Mouse (Mus musculus) hindbrain, embryonic 12.5 days (tissue): Measurements from ENCODE around the gene N4bp3. TPM values are rescaled to one million over a fixed set of nuclear protein-coding genes. Genes with fewer than 3 reads are reported as not detected.

ENCODE experiments used
- ATAC-seq: fragments of 200-750 bp; cut with Nextera tagmentation; 2 replicates; pipeline ENCODE4 v1.8.0; 2017; ENCODE audit warnings: moderate TSS enrichment; ENCODE audit not compliant: low FRiP score
- H3K27ac ChIP-seq: fragments of 300-500 bp; sonication (generic); 2 replicates; pipeline ENCODE4 v1.5.1; 2016; ENCODE audit warnings: mild to moderate bottlenecking
- H3K27me3 ChIP-seq: fragments of 300-500 bp; sonication (generic); 2 replicates; pipeline ENCODE4 v1.6.1; 2016; ENCODE audit warnings: mild to moderate bottlenecking
- H3K36me3 ChIP-seq: fragments of 300-500 bp; sonication (generic); 2 replicates; pipeline ENCODE4 v1.6.1; 2016; ENCODE audit warnings: mild to moderate bottlenecking
- H3K4me1 ChIP-seq: fragments of 300-500 bp; sonication (generic); 2 replicates; pipeline ENCODE4 v1.6.1; 2016
- H3K4me2 ChIP-seq: fragments of 300-500 bp; sonication (generic); replicated peaks from 2 replicates; pipeline ENCODE4 v1.6.1; 2016; ENCODE audit warnings: mild to moderate bottlenecking
- H3K4me3 ChIP-seq: fragments of 300-500 bp; sonication (generic); 2 replicates; pipeline ENCODE4 v1.5.1; 2016; ENCODE audit warnings: mild to moderate bottlenecking
- H3K9ac ChIP-seq: fragments of 300-500 bp; sonication (generic); 2 replicates; pipeline ENCODE4 v1.6.1; 2016; ENCODE audit warnings: mild to moderate bottlenecking, moderate library complexity
- H3K9me3 ChIP-seq: fragments of 300-500 bp; sonication (generic); replicated peaks from 2 replicates; pipeline ENCODE4 v1.6.1; 2016; ENCODE audit warnings: mild to moderate bottlenecking
- WGBS: fragments of 180-500 bp; shearing (Covaris S2); methylation state at CpG from one replicate; pipeline ENCODE4 v1.1.7; 2016; 5-methylcytosine and 5-hydroxymethylcytosine counted together
- polyA plus RNA-seq: library from polyadenylated mRNA; unstranded; fragments of >200 nt; fragmentation: Nextera tagmentation; extraction: Ambion mirVana; gene quantifications from 2 replicates; pipeline ENCODE4 v1.2.1, GENCODE M21; 2016

Gene N4bp3
- polyA plus RNA-seq, 1 experiment from 2014 or later: 12.4 TPM

DNA sequence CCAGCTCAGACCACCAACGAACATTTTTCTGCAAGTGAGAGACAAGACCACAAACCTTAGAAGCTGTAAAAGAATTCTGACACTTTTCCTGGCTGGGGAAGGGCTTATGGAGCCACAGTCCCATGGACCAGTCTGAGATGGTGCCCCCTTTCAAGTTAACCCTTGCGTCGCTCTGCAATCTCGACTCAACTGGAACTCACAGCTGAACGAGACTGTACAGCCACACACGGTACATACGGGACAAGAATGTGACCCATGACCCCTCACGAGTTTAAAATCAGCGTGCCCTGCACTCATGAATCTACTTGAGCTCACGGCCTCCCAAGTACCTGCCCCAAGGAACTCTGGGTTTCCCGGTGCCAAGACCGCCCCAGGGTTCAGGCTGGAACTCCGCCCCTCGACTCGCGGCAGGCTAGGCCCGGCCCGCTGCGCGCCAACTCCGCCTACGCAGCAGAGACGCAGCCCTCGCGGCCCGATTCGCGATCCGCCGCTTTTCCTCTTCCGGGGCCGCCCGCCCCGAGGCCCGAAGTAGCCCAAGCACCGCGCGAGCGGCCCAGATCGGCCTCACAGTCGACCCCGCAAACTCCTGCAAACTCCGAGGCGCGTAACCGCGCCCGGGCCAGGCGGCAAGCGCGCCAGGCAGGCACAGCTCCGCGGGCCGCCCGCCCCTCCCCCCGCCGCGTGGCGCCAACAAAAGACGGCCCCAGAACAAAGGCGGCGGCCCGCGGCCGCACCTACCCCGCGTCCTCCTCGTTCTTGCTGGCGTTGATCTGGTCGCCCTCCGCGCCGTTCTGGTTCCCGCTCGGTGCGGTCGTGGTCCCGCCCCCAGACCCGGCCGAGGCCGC, 44.8 kb downstream of the N4bp3 start:
- H3K27ac ChIP-seq: peak overlapping the region; percentile 96
- ATAC-seq: peak; percentile 55
- H3K4me3 ChIP-seq: peak overlapping the region; percentile 100
- peak overlapping the region; percentile 100 for H3K9ac ChIP-seq
- peak overlapping the region; percentile 89 for H3K4me2 ChIP-seq
- peaks cover 42% of the 10 kb centered on the region for H3K4me1 ChIP-seq
- peaks cover 41% of the 10 kb centered on the region for H3K36me3 ChIP-seq
- H3K9me3 ChIP-seq: no peaks in the 10 kb centered on the region
- no peaks in the 10 kb centered on the region for H3K27me3 ChIP-seq
- under 1% methylated on average over 75 of the region's 81 CpGs for WGBS

DNA sequence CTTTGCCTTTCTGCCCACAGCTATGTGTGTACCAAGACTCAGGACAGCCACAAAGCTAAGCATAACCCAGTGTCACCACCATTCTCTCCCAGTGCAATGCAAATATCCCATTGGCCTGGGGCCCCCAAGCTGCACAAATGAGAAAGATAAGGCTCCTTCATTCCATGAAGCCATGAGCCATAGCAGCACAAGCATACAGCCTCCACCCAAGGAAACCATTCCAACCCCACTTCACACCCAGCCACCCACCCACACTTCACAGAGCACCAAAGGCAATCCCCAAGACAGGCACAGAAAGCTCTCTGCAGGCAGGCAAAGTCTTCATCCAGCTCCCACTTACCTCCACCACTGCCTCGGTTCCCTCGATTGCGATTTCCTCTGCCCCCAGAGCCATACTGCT, 48.4 kb downstream of the N4bp3 start:
- no peak overlapping the region for H3K27ac ChIP-seq
- H3K27me3 ChIP-seq: no peaks in the 10 kb centered on the region
- no peak overlapping the region for H3K9ac ChIP-seq
- H3K9me3 ChIP-seq: no peaks in the 10 kb centered on the region
- ATAC-seq: no peak
- 96% methylated on average over 3 of the region's 3 CpGs for WGBS
- H3K4me3 ChIP-seq: no peak overlapping the region
- H3K4me2 ChIP-seq: no peak overlapping the region
- H3K4me1 ChIP-seq: peaks cover 38% of the 10 kb centered on the region
- peaks cover 76% of the 10 kb centered on the region for H3K36me3 ChIP-seq

DNA sequence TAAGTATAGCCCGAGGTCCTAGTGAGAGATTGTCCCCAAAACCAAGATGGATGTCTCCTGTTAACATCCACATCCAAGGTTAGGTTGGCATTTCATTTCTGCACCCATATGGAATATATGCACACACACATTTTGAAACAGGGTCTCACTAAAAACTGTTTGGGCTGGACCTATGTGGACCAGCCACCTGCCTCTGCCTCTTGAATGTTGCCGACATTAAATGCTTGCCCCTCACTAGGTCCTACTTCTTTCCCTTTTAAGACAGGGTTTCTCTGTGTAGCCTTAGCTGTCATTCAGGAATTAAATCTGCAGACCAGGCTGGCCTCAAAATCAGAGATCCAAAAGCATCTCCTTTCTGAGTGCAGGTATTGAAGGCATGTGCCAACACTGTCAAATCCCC, 53.1 kb downstream of the N4bp3 start:
- H3K4me2 ChIP-seq: no peak overlapping the region
- no peak overlapping the region for H3K9ac ChIP-seq
- peaks cover 98% of the 10 kb centered on the region for H3K36me3 ChIP-seq
- no peaks in the 10 kb centered on the region for H3K9me3 ChIP-seq
- 86% methylated on average over 2 of the region's 2 CpGs for WGBS
- H3K4me3 ChIP-seq: no peak overlapping the region
- no peak for ATAC-seq
- H3K27ac ChIP-seq: no peak overlapping the region
- peaks cover 11% of the 10 kb centered on the region for H3K4me1 ChIP-seq
- H3K27me3 ChIP-seq: no peaks in the 10 kb centered on the region

DNA sequence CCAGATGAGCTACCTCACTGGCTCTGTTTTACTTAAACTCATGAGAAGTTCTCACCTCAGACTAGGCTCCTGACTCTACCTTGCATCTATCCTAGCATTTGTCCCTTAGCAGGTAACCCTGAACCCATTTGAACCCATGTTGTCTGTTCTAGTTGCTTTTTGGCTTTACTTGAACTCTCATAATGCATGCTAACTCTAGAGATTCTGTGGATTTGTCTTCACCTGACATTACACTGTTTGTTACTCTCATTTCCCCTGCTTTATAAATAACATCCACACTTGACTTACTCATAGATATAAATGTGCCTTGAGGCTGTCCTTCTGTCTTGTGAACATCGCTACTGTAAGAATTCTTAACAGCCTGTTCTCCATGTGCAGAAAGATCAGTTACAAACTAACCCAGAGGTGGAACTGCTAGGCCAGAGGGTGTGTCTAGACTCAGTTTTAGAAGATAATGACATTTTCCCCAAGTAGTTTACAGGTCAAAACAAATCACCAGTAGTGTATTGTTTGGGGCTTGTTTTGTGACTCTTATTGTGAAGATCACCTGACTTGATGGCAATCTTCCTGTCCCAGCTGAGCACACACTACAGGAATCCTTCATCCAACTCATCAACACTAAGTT, 55.1 kb downstream of the N4bp3 start:
- WGBS: 88% methylated on average over 1 of the region's 1 CpGs
- no peaks in the 10 kb centered on the region for H3K27me3 ChIP-seq
- H3K9me3 ChIP-seq: no peaks in the 10 kb centered on the region
- H3K36me3 ChIP-seq: peaks cover 98% of the 10 kb centered on the region
- H3K4me3 ChIP-seq: no peak overlapping the region
- no peak overlapping the region for H3K27ac ChIP-seq
- no peak for ATAC-seq
- no peaks in the 10 kb centered on the region for H3K4me1 ChIP-seq
- no peak overlapping the region for H3K9ac ChIP-seq
- H3K4me2 ChIP-seq: no peak overlapping the region

DNA sequence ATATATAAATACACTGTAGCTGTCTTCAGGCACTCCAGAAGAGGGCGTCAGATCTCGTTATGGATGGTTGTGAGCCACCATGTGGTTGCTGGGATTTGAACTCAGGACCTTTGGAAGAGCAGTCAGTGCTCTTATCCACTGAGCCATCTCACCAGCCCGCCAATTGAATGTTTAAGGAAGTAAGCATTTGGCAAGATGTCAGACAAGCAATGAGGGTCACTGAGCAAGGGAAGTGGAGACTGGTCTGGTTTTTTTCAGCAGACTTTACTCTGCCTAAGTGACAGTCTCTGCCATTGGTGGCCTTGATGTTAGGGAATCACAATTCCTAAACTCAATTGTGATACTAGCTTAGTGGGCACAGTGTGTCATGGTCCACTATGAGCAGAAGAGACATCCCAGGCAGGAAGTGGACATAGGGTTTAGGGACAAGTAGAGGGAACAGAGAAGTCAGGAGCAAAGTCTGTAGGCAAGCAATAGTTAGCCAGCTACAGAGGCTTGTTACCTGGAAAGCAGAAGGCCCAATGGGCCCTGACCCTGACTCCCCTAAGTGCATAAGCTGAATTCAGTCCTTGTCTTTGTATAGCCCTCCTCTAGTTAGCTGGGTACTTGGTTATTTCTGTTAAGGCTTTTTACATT, 55.8 kb downstream of the N4bp3 start:
- Histone ChIP-seq H3K9ac (no peak overlapping the region), H3K27ac (no peak overlapping the region), H3K4me2 (no peak overlapping the region), H3K9me3 (no peaks in the 10 kb centered on the region), H3K4me3 (no peak overlapping the region), H3K36me3 (peaks cover 98% of the 10 kb centered on the region), H3K27me3 (no peaks in the 10 kb centered on the region), H3K4me1 (no peaks in the 10 kb centered on the region)
- no peak for ATAC-seq
- WGBS: 84% methylated on average over 3 of the region's 3 CpGs

DNA sequence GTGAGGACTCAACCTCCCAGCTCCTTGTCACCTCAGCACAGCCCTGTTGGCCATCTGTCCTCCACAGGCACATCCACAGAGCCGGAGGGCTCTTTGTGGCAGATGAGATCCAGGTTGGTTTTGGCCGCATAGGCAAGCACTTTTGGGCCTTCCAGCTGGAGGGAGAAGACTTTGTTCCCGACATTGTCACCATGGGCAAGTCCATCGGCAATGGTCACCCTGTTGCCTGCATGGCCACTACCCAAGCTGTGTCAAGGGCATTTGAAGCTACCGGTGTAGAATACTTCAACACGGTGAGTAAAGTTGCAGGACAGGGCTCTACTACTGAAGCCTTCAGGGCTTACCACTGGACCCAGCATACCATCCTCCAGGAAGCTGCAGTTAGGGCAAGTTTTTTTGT, 56.8 kb downstream of the N4bp3 start:
- no peak overlapping the region for H3K4me2 ChIP-seq
- peaks cover 98% of the 10 kb centered on the region for H3K36me3 ChIP-seq
- no peaks in the 10 kb centered on the region for H3K27me3 ChIP-seq
- no peaks in the 10 kb centered on the region for H3K4me1 ChIP-seq
- ATAC-seq: no peak
- no peaks in the 10 kb centered on the region for H3K9me3 ChIP-seq
- 92% methylated on average over 6 of the region's 6 CpGs for WGBS
- H3K9ac ChIP-seq: no peak overlapping the region
- no peak overlapping the region for H3K27ac ChIP-seq
- H3K4me3 ChIP-seq: no peak overlapping the region

DNA sequence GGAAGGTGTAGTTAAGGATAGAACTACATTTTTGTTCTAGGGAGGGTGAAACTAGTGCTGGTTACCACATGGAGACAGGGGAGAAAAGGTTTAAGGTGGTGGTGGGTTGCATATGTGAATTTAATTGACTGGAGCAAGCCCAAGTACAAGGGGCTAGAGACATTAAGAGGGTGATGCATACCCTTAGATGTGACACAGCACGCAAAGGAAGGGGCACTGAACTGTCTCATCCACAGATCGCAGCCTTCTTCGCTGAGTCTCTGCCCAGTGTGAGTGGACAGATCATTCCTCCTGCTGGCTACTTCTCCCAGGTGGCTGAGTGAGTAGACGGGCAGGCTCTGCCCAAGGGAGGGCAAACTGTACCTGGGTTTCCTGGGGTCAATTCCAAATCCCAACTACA, 57.3 kb downstream of the N4bp3 start:
- H3K27me3 ChIP-seq: no peaks in the 10 kb centered on the region

More for the DNA sequence above, 57.3 kb downstream of the N4bp3 start:
- Histone ChIP-seq H3K27ac (no peak overlapping the region), H3K36me3 (peaks cover 98% of the 10 kb centered on the region), H3K4me2 (no peak overlapping the region), H3K4me3 (no peak overlapping the region), H3K9ac (no peak overlapping the region), H3K4me1 (no peaks in the 10 kb centered on the region), H3K9me3 (no peaks in the 10 kb centered on the region)
- no peak for ATAC-seq
- 86% methylated on average over 4 of the region's 4 CpGs for WGBS

Other genes with a start within 250 kb of the N4bp3 start
- gene Phykpl, start 66.1 kb downstream of the N4bp3 start, polyA plus RNA-seq: 14.0 and 16.0 TPM in 2 replicates
- 723 and 728 TPM in 2 replicates for gene Hnrnpab, start 44.0 kb downstream of the N4bp3 start, polyA plus RNA-seq
- gene Nhp2, start 31.1 kb downstream of the N4bp3 start, polyA plus RNA-seq: 101 and 103 TPM in 2 replicates
- 50.9 and 53.9 TPM in 2 replicates for gene Rmnd5b, start 14.9 kb downstream of the N4bp3 start, polyA plus RNA-seq
- gene D930048N14Rik, start 112 bp upstream of the N4bp3 start, polyA plus RNA-seq: 0.87 and 0.98 TPM in 2 replicates
- 105 and 109 TPM in 2 replicates for gene 0610009B22Rik, start 38.0 kb upstream of the N4bp3 start, polyA plus RNA-seq
- gene Sec24a, start 112.8 kb upstream of the N4bp3 start, polyA plus RNA-seq: 16.4 and 18.1 TPM in 2 replicates
- 125 and 126 TPM in 2 replicates for gene Sar1b, start 112.8 kb upstream of the N4bp3 start, polyA plus RNA-seq
- gene Jade2, start 206.8 kb upstream of the N4bp3 start, polyA plus RNA-seq: 0.83 and 1.0 TPM in 2 replicates